Mouse (Mus musculus): ENCODE measurements at regions not wholly inside any gene's neighbourhood (a gene's known extent, or its start where the extent isn't known, plus 50 kb on each side); places are given as distances from the start of the nearest gene placed in this dataset.
"Not testable (repeated sequence)": the region's sequence is repeated elsewhere in the genome, so short reads cannot be mapped to it uniquely, and the experiment has no call there.

DNA sequence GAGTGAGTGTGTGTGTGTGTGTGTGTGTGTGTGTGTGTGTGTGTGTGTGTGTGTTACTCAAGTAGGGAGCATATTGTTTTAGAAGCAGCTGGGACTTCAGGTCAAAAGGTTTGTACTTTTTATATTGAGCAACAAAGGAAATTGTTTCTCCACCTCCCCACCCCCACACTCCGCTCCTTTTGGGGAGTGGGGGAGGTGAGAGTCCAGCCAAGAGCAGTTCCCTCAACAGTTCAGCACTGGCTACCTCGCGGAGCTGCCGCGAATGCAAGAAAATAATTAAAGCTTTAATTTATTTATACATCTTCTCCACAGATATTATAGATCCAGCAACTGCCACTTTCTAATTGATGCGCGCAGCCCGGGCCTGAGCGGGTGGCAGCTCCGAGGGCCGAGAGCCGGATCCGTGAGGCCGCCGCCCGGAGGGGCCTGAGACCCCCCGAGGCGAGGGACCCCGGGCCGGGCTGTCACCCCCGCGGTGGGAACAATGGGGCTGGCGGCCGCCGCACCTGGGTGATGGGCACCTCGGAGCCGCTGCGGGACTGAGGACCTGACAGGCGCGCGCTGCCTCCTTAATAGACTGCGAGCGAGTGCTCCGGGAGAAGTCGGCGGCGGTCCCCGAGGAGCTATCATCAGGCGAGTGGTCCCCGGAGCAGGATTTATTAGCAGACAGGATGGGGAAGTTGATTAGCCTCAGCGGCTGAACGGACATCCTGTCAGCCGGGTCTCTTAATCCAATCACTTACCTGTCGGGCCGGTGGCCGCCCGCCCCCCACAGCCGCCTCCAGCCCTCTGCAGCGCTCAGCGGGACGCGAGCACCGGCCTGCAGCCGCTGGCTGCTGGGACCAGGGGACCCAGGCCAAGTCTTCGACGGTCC, 124.4 kb downstream of the Melk start:
- no peak for ATAC-seq (replicated peaks; ENCODE audit: insufficient number of reproducible peaks, low FRiP score, low TSS enrichment)
- peaks cover 54% of the 10 kb centered on the region for H3K27me3 ChIP-seq (ENCODE audit: control insufficient read depth, insufficient read depth, low read length)
- no peaks in the 10 kb centered on the region for H3K9me3 ChIP-seq (replicated peaks; ENCODE audit: control insufficient read depth, low read length)
- H3K4me2 ChIP-seq: peak overlapping the region; percentile 81
- under 1% methylated on average over 56 of the region's 56 CpGs for WGBS (ENCODE audit: insufficient replicate concordance)
- peak overlapping the region; percentile 45 for H3K4me3 ChIP-seq (ENCODE audit: low read depth, low read length)
- no peak overlapping the region for H3K9ac ChIP-seq (ENCODE audit: low read depth, low read length)
- H3K36me3 ChIP-seq (ENCODE audit: control insufficient read depth, insufficient read depth, low read length): no peaks in the 10 kb centered on the region
- H3K27ac ChIP-seq (ENCODE audit: low read depth, low read length): no peak overlapping the region
- no peaks in the 10 kb centered on the region for H3K4me1 ChIP-seq (ENCODE audit: control insufficient read depth, insufficient read depth, low read length)

GRCm38 (mm10) chr4:44434593-44434992, 133.9 kb downstream of the Melk start:
- WGBS (ENCODE audit: insufficient replicate concordance): 31% methylated on average over 9 of the region's 9 CpGs
- no peak overlapping the region for H3K9ac ChIP-seq (ENCODE audit: low read depth, low read length)
- no peak overlapping the region for H3K4me2 ChIP-seq
- H3K27me3 ChIP-seq (ENCODE audit: control insufficient read depth, insufficient read depth, low read length): no peaks in the 10 kb centered on the region
- no peaks in the 10 kb centered on the region for H3K4me1 ChIP-seq (ENCODE audit: control insufficient read depth, insufficient read depth, low read length)
- H3K36me3 ChIP-seq (ENCODE audit: control insufficient read depth, insufficient read depth, low read length): no peaks in the 10 kb centered on the region
- H3K4me3 ChIP-seq (ENCODE audit: low read depth, low read length): no peak overlapping the region
- no peak for ATAC-seq (replicated peaks; ENCODE audit: insufficient number of reproducible peaks, low FRiP score, low TSS enrichment)
- H3K9me3 ChIP-seq (replicated peaks; ENCODE audit: control insufficient read depth, low read length): no peaks in the 10 kb centered on the region
- H3K27ac ChIP-seq (ENCODE audit: low read depth, low read length): no peak overlapping the region

DNA sequence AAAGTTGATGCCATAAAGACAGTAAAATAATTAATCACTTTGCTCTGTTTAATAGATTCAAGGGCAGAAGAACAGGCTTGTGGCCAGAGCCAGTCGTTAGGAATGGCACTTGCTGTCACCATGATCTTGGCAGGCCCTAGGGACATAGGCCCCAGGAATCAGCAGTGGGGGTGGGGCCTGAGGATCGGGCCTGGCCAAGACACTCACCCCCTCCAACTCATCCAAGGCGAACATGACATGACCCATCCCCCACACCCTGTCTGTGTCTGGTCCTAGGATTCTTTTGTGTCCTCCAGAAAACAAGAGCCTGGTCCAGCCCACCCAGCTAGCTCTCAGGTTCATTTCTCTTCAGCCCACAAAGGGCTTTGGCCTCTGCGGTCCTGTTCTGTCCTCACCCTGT, 144.8 kb downstream of the Melk start:
- Histone ChIP-seq H3K4me2 (no peak overlapping the region), H3K4me3 (ENCODE audit: low read depth, low read length) (no peak overlapping the region), H3K9ac (ENCODE audit: low read depth, low read length) (no peak overlapping the region), H3K4me1 (ENCODE audit: control insufficient read depth, insufficient read depth, low read length) (no peaks in the 10 kb centered on the region), H3K27me3 (ENCODE audit: control insufficient read depth, insufficient read depth, low read length) (no peaks in the 10 kb centered on the region), H3K9me3 (replicated peaks; ENCODE audit: control insufficient read depth, low read length) (no peaks in the 10 kb centered on the region), H3K36me3 (ENCODE audit: control insufficient read depth, insufficient read depth, low read length) (no peaks in the 10 kb centered on the region), H3K27ac (ENCODE audit: low read depth, low read length) (no peak overlapping the region)
- WGBS (ENCODE audit: insufficient replicate concordance): 35% methylated on average over 4 of the region's 4 CpGs
- no peak for ATAC-seq (replicated peaks; ENCODE audit: insufficient number of reproducible peaks, low FRiP score, low TSS enrichment)

DNA sequence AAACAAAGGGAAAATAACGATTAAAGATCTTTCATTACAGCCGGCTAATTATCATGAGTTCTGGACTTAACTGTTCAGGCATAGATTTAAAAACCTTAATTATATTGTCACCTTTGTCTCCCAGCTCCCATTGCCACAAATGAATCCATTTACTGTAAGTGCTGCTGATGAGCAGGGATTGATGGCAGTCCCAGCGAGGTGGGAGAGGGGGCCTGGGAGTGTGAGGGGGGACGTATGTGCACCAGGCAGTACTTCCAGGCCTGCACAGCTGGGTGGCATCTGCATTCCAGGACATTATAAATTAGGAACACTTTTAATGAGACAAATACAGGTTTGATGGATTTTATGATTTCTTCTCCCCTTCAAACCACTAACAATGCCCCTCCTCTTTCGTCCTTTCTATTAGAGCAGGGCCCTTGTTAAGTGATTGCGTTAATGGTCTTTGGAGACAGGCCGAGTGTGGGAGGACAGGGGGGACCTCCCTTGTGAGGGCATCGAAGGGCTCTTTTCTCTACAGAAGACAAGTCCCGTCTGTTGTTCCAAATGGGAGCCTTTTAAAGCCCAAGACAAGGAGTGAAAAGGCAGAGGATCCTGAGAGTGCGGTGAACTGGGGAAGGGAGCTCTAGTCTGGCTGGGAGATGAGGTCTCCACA, 150.3 kb downstream of the Melk start:
- no peak for ATAC-seq (replicated peaks; ENCODE audit: insufficient number of reproducible peaks, low FRiP score, low TSS enrichment)

GRCm38 (mm10) chr4:44452043-44452618, 151.5 kb downstream of the Melk start:
- ATAC-seq (replicated peaks; ENCODE audit: insufficient number of reproducible peaks, low FRiP score, low TSS enrichment): no peak
- WGBS (ENCODE audit: insufficient replicate concordance): 46% methylated on average over 8 of the region's 8 CpGs

More for the DNA sequence above, 150.3 kb downstream of the Melk start:
- Histone ChIP-seq H3K4me1 (ENCODE audit: control insufficient read depth, insufficient read depth, low read length) (no peaks in the 10 kb centered on the region), H3K9ac (ENCODE audit: low read depth, low read length) (no peak overlapping the region), H3K9me3 (replicated peaks; ENCODE audit: control insufficient read depth, low read length) (no peaks in the 10 kb centered on the region), H3K4me2 (no peak overlapping the region), H3K4me3 (ENCODE audit: low read depth, low read length) (no peak overlapping the region), H3K27ac (ENCODE audit: low read depth, low read length) (no peak overlapping the region), H3K36me3 (ENCODE audit: control insufficient read depth, insufficient read depth, low read length) (no peaks in the 10 kb centered on the region), H3K27me3 (ENCODE audit: control insufficient read depth, insufficient read depth, low read length) (no peaks in the 10 kb centered on the region)
- WGBS (ENCODE audit: insufficient replicate concordance): 61% methylated on average over 10 of the region's 10 CpGs

GRCm38 (mm10) chr4:44453552-44453951, 152.9 kb downstream of the Melk start:
- no peaks in the 10 kb centered on the region for H3K27me3 ChIP-seq (ENCODE audit: control insufficient read depth, insufficient read depth, low read length)
- H3K4me3 ChIP-seq (ENCODE audit: low read depth, low read length): no peak overlapping the region
- no peaks in the 10 kb centered on the region for H3K9me3 ChIP-seq (replicated peaks; ENCODE audit: control insufficient read depth, low read length)
- no peaks in the 10 kb centered on the region for H3K4me1 ChIP-seq (ENCODE audit: control insufficient read depth, insufficient read depth, low read length)
- no peak overlapping the region for H3K4me2 ChIP-seq
- H3K27ac ChIP-seq (ENCODE audit: low read depth, low read length): no peak overlapping the region
- H3K36me3 ChIP-seq (ENCODE audit: control insufficient read depth, insufficient read depth, low read length): no peaks in the 10 kb centered on the region
- WGBS (ENCODE audit: insufficient replicate concordance): 78% methylated on average over 11 of the region's 11 CpGs
- ATAC-seq (replicated peaks; ENCODE audit: insufficient number of reproducible peaks, low FRiP score, low TSS enrichment): no peak
- H3K9ac ChIP-seq (ENCODE audit: low read depth, low read length): no peak overlapping the region

More at GRCm38 (mm10) chr4:44452043-44452618, 151.5 kb downstream of the Melk start:
- Histone ChIP-seq H3K9ac (ENCODE audit: low read depth, low read length) (no peak overlapping the region), H3K4me1 (ENCODE audit: control insufficient read depth, insufficient read depth, low read length) (no peaks in the 10 kb centered on the region), H3K9me3 (replicated peaks; ENCODE audit: control insufficient read depth, low read length) (no peaks in the 10 kb centered on the region), H3K36me3 (ENCODE audit: control insufficient read depth, insufficient read depth, low read length) (no peaks in the 10 kb centered on the region), H3K4me2 (no peak overlapping the region), H3K27ac (ENCODE audit: low read depth, low read length) (no peak overlapping the region), H3K27me3 (ENCODE audit: control insufficient read depth, insufficient read depth, low read length) (no peaks in the 10 kb centered on the region), H3K4me3 (ENCODE audit: low read depth, low read length) (no peak overlapping the region)

DNA sequence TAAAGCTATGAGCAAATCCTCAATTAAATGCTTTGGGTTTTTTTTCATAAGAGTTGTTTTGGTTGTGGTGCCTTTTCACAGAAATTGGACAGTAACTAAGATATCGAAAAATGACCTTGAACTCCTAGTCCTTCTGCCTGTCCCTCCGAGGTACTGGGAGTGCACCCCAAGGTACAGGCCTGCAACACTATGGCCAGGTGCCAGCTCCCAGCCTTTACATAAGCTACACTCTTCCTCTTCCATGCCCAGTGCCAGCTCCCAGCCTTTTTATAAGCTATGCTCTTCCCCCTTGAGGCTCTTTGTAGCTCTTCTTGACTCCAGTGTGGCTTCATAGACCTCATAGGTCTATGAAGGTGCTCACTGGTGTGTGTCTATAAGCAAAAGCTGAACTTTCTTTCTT, 155.2 kb downstream of the Melk start:
- Histone ChIP-seq H3K4me2 (no peak overlapping the region), H3K9ac (ENCODE audit: low read depth, low read length) (no peak overlapping the region), H3K27me3 (ENCODE audit: control insufficient read depth, insufficient read depth, low read length) (no peaks in the 10 kb centered on the region), H3K4me3 (ENCODE audit: low read depth, low read length) (no peak overlapping the region), H3K9me3 (replicated peaks; ENCODE audit: control insufficient read depth, low read length) (no peaks in the 10 kb centered on the region), H3K27ac (ENCODE audit: low read depth, low read length) (no peak overlapping the region), H3K36me3 (ENCODE audit: control insufficient read depth, insufficient read depth, low read length) (no peaks in the 10 kb centered on the region), H3K4me1 (ENCODE audit: control insufficient read depth, insufficient read depth, low read length) (no peaks in the 10 kb centered on the region)
- WGBS (ENCODE audit: insufficient replicate concordance): 83% methylated on average over 2 of the region's 2 CpGs
- no peak for ATAC-seq (replicated peaks; ENCODE audit: insufficient number of reproducible peaks, low FRiP score, low TSS enrichment)

DNA sequence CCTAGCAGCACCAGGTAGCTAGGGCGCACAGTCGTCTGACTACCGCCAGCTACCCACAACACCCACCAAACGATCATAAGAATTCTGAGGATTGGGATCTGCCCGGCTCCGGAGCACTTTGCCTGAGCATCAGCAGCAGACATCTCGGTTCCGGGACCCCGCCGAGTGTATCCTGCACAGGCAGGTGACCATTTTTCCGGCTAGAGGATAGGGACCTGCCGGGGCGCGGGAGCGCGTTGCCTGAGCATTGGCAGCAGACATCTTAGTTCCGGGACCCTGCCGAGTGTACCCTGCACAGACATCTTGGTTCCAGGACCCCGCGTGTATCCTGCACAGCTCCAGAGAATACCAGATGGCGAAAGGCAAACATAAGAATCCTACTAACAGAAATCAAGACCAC, 172.8 kb downstream of the Melk start:
- ATAC-seq (replicated peaks; ENCODE audit: insufficient number of reproducible peaks, low FRiP score, low TSS enrichment); H3K36me3 ChIP-seq (ENCODE audit: control insufficient read depth, insufficient read depth, low read length); H3K4me2 ChIP-seq; H3K9ac ChIP-seq (ENCODE audit: low read depth, low read length); H3K4me3 ChIP-seq (ENCODE audit: low read depth, low read length); H3K27ac ChIP-seq (ENCODE audit: low read depth, low read length); H3K4me1 ChIP-seq (ENCODE audit: control insufficient read depth, insufficient read depth, low read length); H3K27me3 ChIP-seq (ENCODE audit: control insufficient read depth, insufficient read depth, low read length); H3K9me3 ChIP-seq (replicated peaks; ENCODE audit: control insufficient read depth, low read length): not testable (repeated sequence)
- WGBS (ENCODE audit: insufficient replicate concordance): 81% methylated on average over 21 of the region's 21 CpGs
